Mouse (Mus musculus) thymus, adult 2 months (tissue): ENCODE data around the gene Nid1.
"Not testable (repeated sequence)": the region's sequence is repeated elsewhere in the genome, so short reads cannot be mapped to it uniquely, and the experiment has no call there.

ENCODE experiments used
- CTCF ChIP-seq: fragments of 200-500 bp; IDR thresholded peaks from 2 replicates; pipeline ENCODE4 v1.5.1; 2012; ENCODE audit warnings: mild to moderate bottlenecking, control low read depth, low read length, moderate library complexity, borderline replicate concordance; ENCODE audit not compliant: control insufficient read depth, poor library complexity, insufficient read depth; ENCODE audit errors: extremely low read depth
- POLR2A ChIP-seq: fragments of 200-500 bp; IDR thresholded peaks from 2 replicates; pipeline ENCODE4 v1.6.1; 2012; ENCODE audit warnings: mild to moderate bottlenecking, low read length, control low read depth, moderate library complexity; ENCODE audit not compliant: control insufficient read depth, poor library complexity, insufficient read depth; ENCODE audit errors: extremely low read depth

GRCm38 (mm10) chr13:13404517-13405155, 32.7 kb upstream of the Nid1 start:
- not testable (repeated sequence) for TF ChIP-seq CTCF, POLR2A
